Mouse (Mus musculus) bone marrow macrophage, adult 2 months (primary cell): Measurements from ENCODE around the gene Faf1.
"Not testable (repeated sequence)": the region's sequence is repeated elsewhere in the genome, so short reads cannot be mapped to it uniquely, and the experiment has no call there.

Source experiments
- CTCF ChIP-seq: IDR thresholded peaks from 2 replicates; pipeline ENCODE4 v1.5.1; 2012; ENCODE audit warnings: low read depth, mild to moderate bottlenecking, low read length, moderate library complexity
- POLR2A ChIP-seq: IDR thresholded peaks from 2 replicates; pipeline ENCODE4 v1.6.1; 2012; ENCODE audit warnings: mild to moderate bottlenecking, low read depth, low read length, borderline replicate concordance

GRCm38 (mm10) chr4:109700727-109701126, 24.3 kb downstream of the Faf1 start:
- not testable (repeated sequence) for TF ChIP-seq CTCF, POLR2A
